Mouse (Mus musculus): ENCODE measurements at regions not wholly inside any gene's neighbourhood (a gene's known extent, or its start where the extent isn't known, plus 50 kb on each side); places are given as distances from the start of the nearest gene placed in this dataset.
"Not testable (repeated sequence)": the region's sequence is repeated elsewhere in the genome, so short reads cannot be mapped to it uniquely, and the experiment has no call there.

DNA sequence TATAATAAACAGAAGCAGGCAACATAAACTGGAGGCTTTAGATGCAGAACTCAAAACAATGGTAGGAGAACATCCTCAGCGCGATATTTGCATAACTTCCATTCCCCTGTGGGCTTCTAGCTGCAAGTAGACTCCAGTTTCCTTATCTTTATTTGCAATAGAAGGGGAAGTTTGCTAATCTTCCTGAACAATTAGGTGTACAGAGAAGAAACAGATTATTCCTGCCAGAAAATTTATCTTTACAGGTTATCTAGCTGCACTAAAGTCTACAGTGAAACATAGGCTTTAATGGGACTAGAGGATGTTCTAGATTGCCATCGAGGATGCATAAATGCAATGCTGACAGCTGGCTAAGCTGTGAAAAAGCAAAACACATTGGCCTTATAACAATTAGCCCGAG, 1544.0 kb downstream of the Efna5 start:
- DNase-seq (ENCODE audit: low spot score) = no peak
- H3K36me3 ChIP-seq (replicated peaks) = no peaks in the 10 kb centered on the region
- H3K27ac ChIP-seq (replicated peaks) = no peak overlapping the region
- H3K4me1 ChIP-seq = no peaks in the 10 kb centered on the region
- WGBS = 88% methylated on average over 4 of the region's 4 CpGs
- H3K9me3 ChIP-seq = no peaks in the 10 kb centered on the region
- no peaks in the 10 kb centered on the region for H3K27me3 ChIP-seq (replicated peaks; ENCODE audit: low read depth, poor library complexity, severe bottlenecking)
- H3K4me3 ChIP-seq = no peak overlapping the region

DNA sequence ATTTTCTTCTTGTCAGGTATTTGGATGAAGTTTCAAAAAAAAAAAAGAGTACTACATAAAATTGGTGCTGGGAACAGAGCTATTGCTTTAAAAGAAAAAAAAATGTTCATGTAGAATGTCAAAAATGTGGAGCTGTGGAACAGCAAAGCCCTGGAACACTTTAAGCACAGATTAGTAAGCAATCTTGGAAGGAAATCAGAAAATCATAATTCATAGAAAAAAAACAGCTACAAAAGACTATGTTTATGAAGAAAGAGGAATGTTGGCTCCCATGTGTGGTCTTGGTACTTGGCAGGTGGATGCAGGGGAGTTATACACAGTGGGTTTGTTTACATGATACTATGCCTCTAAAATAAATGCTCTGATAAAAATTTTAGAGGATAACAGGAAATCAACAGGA, 1555.7 kb downstream of the Efna5 start:
- H3K36me3 ChIP-seq (replicated peaks) = no peaks in the 10 kb centered on the region
- no peak overlapping the region for H3K27ac ChIP-seq (replicated peaks)
- DNase-seq (ENCODE audit: low spot score) = no peak
- no peaks in the 10 kb centered on the region for H3K4me1 ChIP-seq
- no peak overlapping the region for H3K4me3 ChIP-seq
- no peaks in the 10 kb centered on the region for H3K27me3 ChIP-seq (replicated peaks; ENCODE audit: low read depth, poor library complexity, severe bottlenecking)
- H3K9me3 ChIP-seq = no peaks in the 10 kb centered on the region

DNA sequence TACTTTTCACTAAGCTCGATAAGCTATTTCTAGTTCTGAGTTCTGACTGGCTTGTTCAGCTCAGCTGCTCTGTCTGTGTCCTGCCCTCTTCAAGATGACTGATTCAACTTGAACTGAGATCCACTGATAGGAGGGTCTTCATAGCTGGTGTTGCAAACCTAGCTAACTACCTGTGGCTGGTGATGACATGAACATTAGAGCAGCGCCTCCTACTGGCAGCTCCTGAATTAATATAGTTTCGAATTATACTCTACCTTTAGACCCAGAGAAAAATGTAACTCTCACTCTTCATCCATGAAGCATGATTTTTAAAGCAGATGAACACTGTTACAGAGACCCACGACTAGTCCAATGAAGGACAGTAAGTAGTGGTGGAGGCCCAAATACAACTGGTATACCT, 1560.3 kb downstream of the Efna5 start:
- 64% methylated on average over 4 of the region's 4 CpGs for WGBS
- no peaks in the 10 kb centered on the region for H3K36me3 ChIP-seq (replicated peaks)
- no peak for DNase-seq (ENCODE audit: low spot score)
- no peak overlapping the region for H3K27ac ChIP-seq (replicated peaks)
- no peaks in the 10 kb centered on the region for H3K9me3 ChIP-seq
- no peak overlapping the region for H3K4me3 ChIP-seq
- H3K27me3 ChIP-seq (replicated peaks; ENCODE audit: low read depth, poor library complexity, severe bottlenecking) = no peaks in the 10 kb centered on the region
- H3K4me1 ChIP-seq = no peaks in the 10 kb centered on the region

DNA sequence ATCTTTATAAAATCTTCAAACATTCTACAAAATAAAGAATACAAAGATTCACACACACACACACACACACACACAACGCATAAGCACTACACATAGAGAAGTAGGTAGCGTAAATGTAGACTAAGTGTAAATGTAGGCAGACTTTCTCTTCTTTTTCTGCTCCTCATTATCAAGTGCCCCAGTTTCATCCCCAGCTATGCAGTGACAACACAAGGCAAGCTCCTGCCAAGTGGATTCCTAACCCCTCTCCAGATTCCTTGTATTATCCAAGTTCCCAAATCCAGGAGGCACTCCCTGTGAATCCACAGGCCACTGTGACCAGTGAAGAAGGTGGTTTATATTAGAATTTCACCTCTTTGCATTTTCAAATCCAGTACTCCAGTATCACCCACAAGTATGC, 1567.7 kb downstream of the Efna5 start:
- Histone ChIP-seq H3K36me3 (replicated peaks) (no peaks in the 10 kb centered on the region), H3K4me3 (no peak overlapping the region), H3K27ac (replicated peaks) (no peak overlapping the region), H3K27me3 (replicated peaks; ENCODE audit: low read depth, poor library complexity, severe bottlenecking) (no peaks in the 10 kb centered on the region), H3K9me3 (no peaks in the 10 kb centered on the region), H3K4me1 (no peaks in the 10 kb centered on the region)
- 97% methylated on average over 2 of the region's 2 CpGs for WGBS
- DNase-seq (ENCODE audit: low spot score) = no peak

DNA sequence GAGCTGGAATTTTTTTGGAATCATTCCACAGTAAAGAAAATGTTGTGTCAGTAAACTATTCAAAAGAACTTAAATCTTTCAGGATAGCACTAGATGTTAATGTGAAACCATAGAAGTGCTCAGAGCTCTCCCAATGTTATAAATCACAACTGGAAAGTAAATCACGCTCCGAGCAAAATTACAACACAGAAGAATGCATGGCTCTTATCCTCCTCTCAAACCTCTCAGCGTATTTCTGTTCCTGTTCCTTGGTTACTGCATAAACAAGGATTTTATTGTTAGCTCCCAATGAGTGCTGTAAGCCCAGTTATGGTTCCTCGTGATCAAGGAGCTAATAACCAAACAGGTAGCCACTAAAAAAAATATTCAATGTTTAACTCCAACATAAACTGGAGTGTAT, 1569.9 kb downstream of the Efna5 start:
- no peak for DNase-seq (ENCODE audit: low spot score)
- no peaks in the 10 kb centered on the region for H3K4me1 ChIP-seq
- no peaks in the 10 kb centered on the region for H3K36me3 ChIP-seq (replicated peaks)
- H3K9me3 ChIP-seq = no peaks in the 10 kb centered on the region
- no peak overlapping the region for H3K27ac ChIP-seq (replicated peaks)
- H3K27me3 ChIP-seq (replicated peaks; ENCODE audit: low read depth, poor library complexity, severe bottlenecking) = no peaks in the 10 kb centered on the region
- 91% methylated on average over 4 of the region's 4 CpGs for WGBS
- no peak overlapping the region for H3K4me3 ChIP-seq

DNA sequence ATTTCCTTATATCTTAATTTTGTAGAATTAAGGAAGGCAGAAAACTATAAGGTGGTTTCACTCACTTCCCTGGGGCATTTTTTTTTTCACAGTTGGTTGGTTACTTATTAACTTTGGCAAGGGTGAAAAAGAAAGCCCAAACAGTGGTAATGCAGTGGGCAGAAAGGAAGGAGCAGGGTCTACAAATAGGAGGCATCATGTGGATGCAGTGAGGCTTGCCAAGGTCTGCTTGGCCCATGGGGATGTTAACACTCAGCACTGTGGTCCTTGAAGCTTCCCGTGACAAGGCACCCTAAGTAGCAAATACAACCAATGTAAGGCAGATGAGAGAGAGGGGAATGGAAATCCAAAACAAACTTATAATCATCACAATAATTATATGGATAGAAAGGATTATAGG, 1577.5 kb downstream of the Efna5 start:
- Histone ChIP-seq H3K36me3 (replicated peaks) (no peaks in the 10 kb centered on the region), H3K27me3 (replicated peaks; ENCODE audit: low read depth, poor library complexity, severe bottlenecking) (no peaks in the 10 kb centered on the region), H3K4me1 (no peaks in the 10 kb centered on the region), H3K9me3 (no peaks in the 10 kb centered on the region), H3K4me3 (no peak overlapping the region), H3K27ac (replicated peaks) (no peak overlapping the region)
- 72% methylated on average over 1 of the region's 1 CpGs for WGBS
- no peak for DNase-seq (ENCODE audit: low spot score)

DNA sequence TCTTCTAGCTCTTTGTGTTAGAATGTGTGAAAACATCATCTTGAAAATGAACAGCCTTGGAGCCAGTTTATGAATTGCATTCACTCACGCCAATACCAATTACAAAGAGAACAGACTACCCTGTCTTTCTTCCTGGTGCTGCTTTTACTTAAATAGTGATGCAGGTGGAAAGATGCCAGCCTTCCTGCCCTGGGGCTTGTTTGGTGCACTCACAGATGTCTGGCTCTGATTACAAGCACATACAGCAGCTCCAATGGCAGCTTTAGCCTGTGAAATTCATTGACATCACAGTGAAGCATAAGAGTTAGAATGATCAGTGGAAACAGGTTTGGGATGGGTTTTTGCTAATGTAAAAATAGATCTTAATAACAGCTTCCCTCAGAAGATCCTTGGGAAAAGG, 1579.1 kb downstream of the Efna5 start:
- Histone ChIP-seq H3K4me1 (no peaks in the 10 kb centered on the region), H3K27ac (replicated peaks) (no peak overlapping the region), H3K4me3 (no peak overlapping the region), H3K9me3 (no peaks in the 10 kb centered on the region), H3K36me3 (replicated peaks) (no peaks in the 10 kb centered on the region), H3K27me3 (replicated peaks; ENCODE audit: low read depth, poor library complexity, severe bottlenecking) (no peaks in the 10 kb centered on the region)
- WGBS = 35% methylated on average over 1 of the region's 1 CpGs
- peak; percentile 61 for DNase-seq (ENCODE audit: low spot score)

DNA sequence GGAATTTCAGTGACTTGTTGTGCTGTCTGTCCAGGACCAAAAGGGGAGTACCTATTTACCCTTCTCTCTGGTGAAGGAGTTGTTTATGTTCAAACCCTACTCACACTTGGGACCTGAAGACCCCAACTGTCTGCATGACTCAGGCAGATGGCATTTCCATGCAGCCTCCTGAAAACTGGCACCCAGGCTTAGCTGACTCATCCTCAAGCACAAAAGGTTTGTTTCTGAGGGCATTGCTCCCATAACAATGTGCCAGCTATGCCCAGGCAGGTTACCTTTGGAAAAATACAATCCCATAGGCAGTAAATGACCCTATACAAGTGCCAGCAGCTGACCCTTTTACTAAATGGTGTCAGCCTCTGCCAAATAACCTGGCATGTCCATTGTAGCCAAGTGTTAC, 1579.9 kb downstream of the Efna5 start:
- DNase-seq (ENCODE audit: low spot score) = no peak
- Histone ChIP-seq H3K27ac (replicated peaks) (no peak overlapping the region), H3K27me3 (replicated peaks; ENCODE audit: low read depth, poor library complexity, severe bottlenecking) (no peaks in the 10 kb centered on the region), H3K4me3 (no peak overlapping the region), H3K9me3 (no peaks in the 10 kb centered on the region), H3K4me1 (no peaks in the 10 kb centered on the region), H3K36me3 (replicated peaks) (no peaks in the 10 kb centered on the region)

DNA sequence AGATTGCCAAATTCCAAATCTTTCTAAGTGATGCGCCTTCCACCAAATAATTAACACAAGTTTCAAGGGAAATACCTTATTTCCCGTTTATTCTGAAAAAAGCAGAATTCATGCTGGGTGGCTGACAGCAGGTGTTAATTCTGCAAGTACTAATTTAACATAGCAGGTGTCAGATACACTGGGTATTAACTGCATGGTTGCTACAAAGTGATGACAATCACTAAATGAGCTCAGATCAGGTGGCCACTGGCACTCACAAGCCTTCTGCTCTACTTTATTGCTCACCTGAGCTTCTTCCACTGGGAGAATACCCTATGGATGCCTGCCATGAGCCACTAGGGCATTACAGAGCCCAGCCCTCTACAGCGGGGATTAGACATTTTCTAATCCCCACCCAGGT, 1590.0 kb downstream of the Efna5 start:
- Histone ChIP-seq H3K27ac (replicated peaks) (no peak overlapping the region), H3K36me3 (replicated peaks) (no peaks in the 10 kb centered on the region), H3K4me1 (no peaks in the 10 kb centered on the region), H3K4me3 (no peak overlapping the region), H3K27me3 (replicated peaks; ENCODE audit: low read depth, poor library complexity, severe bottlenecking) (no peaks in the 10 kb centered on the region), H3K9me3 (no peaks in the 10 kb centered on the region)
- 82% methylated on average over 3 of the region's 3 CpGs for WGBS
- DNase-seq (ENCODE audit: low spot score) = no peak

DNA sequence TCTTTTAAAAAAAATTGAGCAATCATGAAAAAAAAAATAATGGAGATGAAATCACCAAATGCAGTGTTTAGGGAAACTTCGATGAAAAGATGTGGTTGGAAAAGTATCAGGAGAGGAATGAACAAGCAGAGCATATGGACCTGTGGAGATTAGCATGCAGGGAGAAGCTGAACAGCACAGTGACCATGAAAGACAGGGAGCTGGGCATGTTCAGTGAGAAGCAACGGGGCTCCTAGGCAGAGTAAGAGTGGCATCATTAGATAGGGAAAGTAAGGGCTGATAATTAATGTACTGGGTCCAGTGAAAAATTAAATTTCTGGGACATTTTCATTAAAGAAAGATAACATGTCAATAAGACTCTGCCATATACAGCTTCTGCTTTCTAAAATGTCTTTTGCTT, 1592.5 kb downstream of the Efna5 start:
- DNase-seq (ENCODE audit: low spot score) = no peak
- WGBS = 76% methylated on average over 2 of the region's 2 CpGs

DNA sequence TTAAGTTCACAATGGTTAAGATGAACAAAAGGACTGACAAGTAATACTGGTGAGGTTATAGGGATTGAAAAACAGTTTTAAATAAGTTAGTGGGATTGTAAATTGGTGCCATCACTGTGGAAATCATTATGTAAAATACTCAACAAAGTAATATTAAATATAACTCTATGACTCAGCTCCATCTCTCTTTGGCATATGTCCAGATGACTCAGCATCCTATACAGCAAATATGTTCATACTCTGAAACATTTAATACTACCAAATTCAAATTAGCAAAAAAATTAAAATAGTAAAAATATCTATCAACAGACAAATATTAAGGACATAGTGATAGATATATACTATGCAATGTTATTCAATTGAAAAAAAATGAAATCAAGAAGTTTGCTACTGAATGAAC, 1607.5 kb downstream of the Efna5 start:
- Histone ChIP-seq H3K4me3 (no peak overlapping the region), H3K9me3 (0 out of 2 replicates have a peak, but pooled peaks cover 2% of the 10 kb centered on the region), H3K36me3 (replicated peaks) (no peaks in the 10 kb centered on the region), H3K27me3 (replicated peaks; ENCODE audit: low read depth, poor library complexity, severe bottlenecking) (no peaks in the 10 kb centered on the region), H3K27ac (replicated peaks) (no peak overlapping the region), H3K4me1 (no peaks in the 10 kb centered on the region)
- no peak for DNase-seq (ENCODE audit: low spot score)

More for the DNA sequence above, 1592.5 kb downstream of the Efna5 start:
- H3K27me3 ChIP-seq (replicated peaks; ENCODE audit: low read depth, poor library complexity, severe bottlenecking) = no peaks in the 10 kb centered on the region
- no peaks in the 10 kb centered on the region for H3K9me3 ChIP-seq
- no peak overlapping the region for H3K27ac ChIP-seq (replicated peaks)
- H3K36me3 ChIP-seq (replicated peaks) = no peaks in the 10 kb centered on the region
- no peak overlapping the region for H3K4me3 ChIP-seq
- H3K4me1 ChIP-seq = no peaks in the 10 kb centered on the region

DNA sequence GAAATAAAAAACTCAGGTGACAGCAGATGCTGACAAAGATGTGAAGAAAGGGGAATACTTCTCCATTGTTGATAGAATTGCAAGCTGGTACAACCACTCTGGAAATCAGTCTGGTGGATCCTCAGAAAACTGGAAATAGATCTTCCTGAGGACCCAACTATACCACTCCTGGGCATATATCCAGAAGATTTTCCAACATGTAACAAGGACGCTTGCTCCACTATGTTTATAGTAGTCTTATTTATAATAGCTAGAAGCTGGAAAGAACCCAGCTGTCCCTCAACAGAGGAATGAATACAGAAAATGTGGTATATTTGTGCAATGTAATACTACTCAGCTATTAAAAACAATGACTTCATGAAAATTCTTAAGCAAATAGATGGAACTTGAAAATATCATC, 1624.6 kb downstream of the Efna5 start:
- not testable (repeated sequence) for DNase-seq (ENCODE audit: low spot score); H3K27me3 ChIP-seq (replicated peaks; ENCODE audit: low read depth, poor library complexity, severe bottlenecking); H3K4me1 ChIP-seq; H3K27ac ChIP-seq (replicated peaks); H3K9me3 ChIP-seq; H3K4me3 ChIP-seq; H3K36me3 ChIP-seq (replicated peaks)
- 87% methylated on average over 1 of the region's 1 CpGs for WGBS

DNA sequence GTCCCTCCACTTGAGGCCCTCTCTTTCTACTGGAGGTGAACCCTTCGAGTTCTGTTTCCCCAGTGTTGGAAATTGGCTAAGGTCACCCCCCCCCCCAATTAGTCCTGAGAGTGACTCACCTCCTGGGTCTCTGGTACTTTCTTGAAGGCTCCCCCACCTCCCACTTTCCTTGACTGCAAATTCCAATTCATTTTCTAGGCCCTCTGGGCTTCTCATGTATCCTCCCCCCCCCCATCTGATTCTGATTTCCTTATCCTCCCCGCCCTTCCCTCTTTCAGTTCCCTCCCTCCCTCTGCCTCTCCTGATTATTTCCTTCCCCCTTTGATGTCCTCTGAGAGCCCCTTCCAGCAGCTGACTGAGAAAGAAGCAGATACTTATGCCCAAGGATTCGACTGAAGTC, 1632.7 kb downstream of the Efna5 start:
- Histone ChIP-seq H3K27me3 (replicated peaks; ENCODE audit: low read depth, poor library complexity, severe bottlenecking) (no peaks in the 10 kb centered on the region), H3K4me3 (no peak overlapping the region), H3K4me1 (peaks cover 5% of the 10 kb centered on the region; the same call in 1 of the 2 replicates), H3K36me3 (replicated peaks) (no peaks in the 10 kb centered on the region), H3K27ac (replicated peaks) (no peak overlapping the region), H3K9me3 (no peaks in the 10 kb centered on the region)
- WGBS = 40% methylated on average over 3 of the region's 3 CpGs
- DNase-seq (ENCODE audit: low spot score) = peak; percentile 46

DNA sequence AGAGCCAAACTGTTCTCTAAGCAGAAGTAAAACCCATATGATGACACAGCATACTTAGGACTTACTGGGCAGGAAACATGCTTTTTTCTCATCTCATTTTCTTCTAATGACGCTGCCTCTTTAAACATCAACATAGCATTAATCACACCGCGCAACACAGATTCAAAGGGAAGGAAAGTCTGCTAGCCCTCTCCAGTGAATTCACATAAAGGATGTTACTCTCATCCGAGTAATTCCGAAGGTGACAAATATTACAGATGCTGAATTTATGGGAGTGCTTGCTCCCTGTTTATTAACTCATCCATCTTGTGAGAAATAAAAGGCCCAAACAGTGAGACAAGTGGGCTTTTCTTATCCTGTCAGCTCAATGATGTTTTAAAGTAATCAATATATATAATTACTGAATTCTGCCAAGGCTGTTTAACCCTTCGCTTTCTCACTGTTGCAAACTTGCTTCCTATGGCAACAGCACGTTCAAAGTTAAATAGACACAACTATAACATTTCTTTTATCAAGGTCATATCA, 1663.9 kb downstream of the Efna5 start:
- Histone ChIP-seq H3K27ac (replicated peaks) (no peak overlapping the region), H3K9me3 (no peaks in the 10 kb centered on the region), H3K36me3 (replicated peaks) (no peaks in the 10 kb centered on the region), H3K27me3 (replicated peaks; ENCODE audit: low read depth, poor library complexity, severe bottlenecking) (no peaks in the 10 kb centered on the region), H3K4me3 (no peak overlapping the region), H3K4me1 (no peaks in the 10 kb centered on the region)
- WGBS = 89% methylated on average over 7 of the region's 7 CpGs
- no peak for DNase-seq (ENCODE audit: low spot score)
